Mouse (Mus musculus) midbrain, embryonic 16.5 days (tissue): ENCODE measurements around the gene Fgf12. TPM values are rescaled to one million over a fixed set of nuclear protein-coding genes. Genes with fewer than 3 reads are reported as not detected.

Experiments
- ATAC-seq: fragments of 200-750 bp; cut with Nextera tagmentation; 2 replicates; pipeline ENCODE4 v1.8.0; 2017; ENCODE audit warnings: moderate TSS enrichment
- H3K27ac ChIP-seq: fragments of 300-500 bp; sonication (generic); 2 replicates; pipeline ENCODE4 v1.5.1; 2014; ENCODE audit warnings: mild to moderate bottlenecking, low read length, mixed read lengths
- H3K27me3 ChIP-seq: fragments of 300-500 bp; sonication (generic); 2 replicates; pipeline ENCODE4 v1.6.1; 2014; ENCODE audit warnings: low read depth, low read length, mixed read lengths; ENCODE audit not compliant: control insufficient read depth, insufficient read depth
- H3K36me3 ChIP-seq: fragments of 300-500 bp; sonication (generic); 2 replicates; pipeline ENCODE4 v1.6.1; 2014; ENCODE audit warnings: mild to moderate bottlenecking, low read length, moderate library complexity, mixed read lengths; ENCODE audit not compliant: control insufficient read depth, insufficient read depth
- H3K4me1 ChIP-seq: fragments of 300-500 bp; sonication (generic); 2 replicates; pipeline ENCODE4 v1.6.1; 2014; ENCODE audit warnings: mild to moderate bottlenecking, low read length, mixed read lengths; ENCODE audit not compliant: control insufficient read depth, insufficient read depth
- H3K4me2 ChIP-seq: fragments of 300-500 bp; sonication (generic); 2 replicates; pipeline ENCODE4 v1.6.1; 2014; ENCODE audit warnings: mild to moderate bottlenecking, low read length, mixed read lengths
- H3K4me3 ChIP-seq: fragments of 300-500 bp; sonication (generic); 2 replicates; pipeline ENCODE4 v1.5.1; 2014; ENCODE audit warnings: low read depth, mild to moderate bottlenecking, low read length, moderate library complexity, mixed read lengths
- H3K9ac ChIP-seq: fragments of 300-500 bp; sonication (generic); 2 replicates; pipeline ENCODE4 v1.6.1; 2014; ENCODE audit warnings: low read depth, low read length, mixed read lengths
- H3K9me3 ChIP-seq: fragments of 300-500 bp; sonication (generic); replicated peaks from 2 replicates; pipeline ENCODE4 v1.6.1; 2014; ENCODE audit warnings: mild to moderate bottlenecking, low read length, mixed read lengths; ENCODE audit not compliant: control insufficient read depth, poor library complexity, severe bottlenecking
- WGBS: fragments of 180-500 bp; shearing (Covaris S2); extraction: QIAGEN DNeasy Blood & Tissue Kit; methylation state at CpG from one replicate; pipeline ENCODE4 v1.1.7; 2014; 5-methylcytosine and 5-hydroxymethylcytosine counted together
- polyA plus RNA-seq: library from polyadenylated mRNA; unstranded; fragments of >200 nt; fragmentation: Nextera tagmentation; extraction: Ambion mirVana; gene quantifications from 2 replicates; pipeline ENCODE4 v1.2.1, GENCODE M21; 2015

Gene Fgf12
- polyA plus RNA-seq, 1 experiment from 2014 or later: 47.5 TPM

DNA sequence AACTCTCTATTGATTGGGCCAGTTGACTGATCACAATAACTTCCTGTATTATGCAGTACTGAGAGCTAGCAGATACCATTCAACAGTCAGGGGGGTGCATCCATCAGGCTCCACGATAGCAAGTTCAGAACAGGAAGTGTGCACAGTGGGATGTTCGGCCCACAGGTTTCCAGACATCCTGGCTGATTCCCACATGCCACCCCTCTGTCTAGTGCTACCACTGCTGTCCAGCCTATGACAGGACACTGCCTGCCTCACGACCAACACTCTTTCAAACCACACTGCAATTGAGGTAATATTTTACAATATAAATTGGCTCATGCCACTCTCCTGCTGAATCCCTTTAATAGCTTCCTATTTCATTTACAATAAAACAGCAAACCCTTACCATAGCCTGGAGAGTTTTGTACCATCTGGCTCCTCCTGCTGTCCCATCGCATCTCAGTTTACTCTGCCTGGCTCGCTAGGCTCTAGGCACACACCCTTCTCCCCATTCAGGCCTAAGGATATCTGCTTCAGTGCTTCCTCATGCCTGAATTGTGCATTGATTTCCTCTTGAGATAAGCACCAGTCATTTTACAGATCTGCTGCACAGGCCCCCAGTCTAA, 341.6 kb downstream of the Fgf12 start:
- Histone ChIP-seq H3K4me1 (peaks cover 6% of the 10 kb centered on the region; the same call in 1 of the 2 replicates), H3K36me3 (no peaks in the 10 kb centered on the region), H3K9me3 (no peaks in the 10 kb centered on the region), H3K27me3 (no peaks in the 10 kb centered on the region), H3K27ac (no peak overlapping the region), H3K9ac (no peak overlapping the region), H3K4me2 (no peak overlapping the region), H3K4me3 (no peak overlapping the region)
- no peak for ATAC-seq
- 80% methylated on average over 5 of the region's 5 CpGs for WGBS

DNA sequence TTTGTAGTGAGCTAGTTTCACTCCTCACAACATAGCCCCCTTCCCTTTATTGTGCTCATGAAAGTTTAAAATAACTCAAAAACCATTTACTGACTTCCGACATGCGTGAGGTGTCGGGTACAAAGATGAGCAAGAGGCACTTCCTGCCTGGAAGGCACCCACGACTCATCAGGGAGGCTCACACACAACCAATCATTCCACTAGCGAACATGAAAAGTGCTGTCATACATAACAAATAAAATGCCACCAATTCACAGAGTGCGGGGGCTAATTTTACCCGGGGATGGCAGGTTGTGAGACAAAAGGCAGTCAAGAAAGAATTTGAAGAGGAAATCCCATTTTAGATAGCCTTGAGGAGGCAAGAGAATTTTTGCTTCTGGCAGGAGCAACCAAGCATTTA, 344.6 kb downstream of the Fgf12 start:
- Histone ChIP-seq H3K4me1 (peaks cover 6% of the 10 kb centered on the region; the same call in 1 of the 2 replicates), H3K4me2 (no peak overlapping the region), H3K36me3 (no peaks in the 10 kb centered on the region), H3K4me3 (no peak overlapping the region), H3K27ac (peak overlapping the region; percentile 26; the same call in 1 of the 2 replicates), H3K9ac (no peak overlapping the region), H3K27me3 (no peaks in the 10 kb centered on the region), H3K9me3 (no peaks in the 10 kb centered on the region)
- WGBS: 60% methylated on average over 7 of the region's 7 CpGs
- no peak for ATAC-seq

DNA sequence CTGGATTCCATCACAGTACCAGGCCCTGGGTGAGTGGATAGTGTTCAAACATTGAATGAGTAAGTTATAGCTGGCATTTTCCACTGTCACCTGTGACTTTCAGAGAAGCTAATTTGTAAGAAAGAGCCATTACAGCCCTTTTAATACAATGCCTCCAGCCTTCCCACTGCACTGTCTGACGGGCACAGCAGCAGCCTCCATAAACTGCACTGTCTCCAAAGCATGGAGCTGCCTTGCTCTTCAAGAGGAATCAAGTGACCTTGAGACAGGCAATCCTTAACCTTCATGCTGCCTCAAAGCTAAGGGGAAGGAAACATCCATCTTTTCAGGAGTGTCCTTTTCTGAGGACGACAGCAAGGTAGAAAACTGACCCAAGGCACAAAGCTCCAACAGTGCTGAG, 345.0 kb downstream of the Fgf12 start:
- Histone ChIP-seq H3K4me2 (no peak overlapping the region), H3K27ac (no peak overlapping the region), H3K9me3 (no peaks in the 10 kb centered on the region), H3K36me3 (no peaks in the 10 kb centered on the region), H3K4me1 (peaks cover 6% of the 10 kb centered on the region; the same call in 1 of the 2 replicates), H3K4me3 (no peak overlapping the region), H3K27me3 (no peaks in the 10 kb centered on the region), H3K9ac (no peak overlapping the region)
- WGBS: 47% methylated on average over 2 of the region's 2 CpGs
- ATAC-seq: no peak

DNA sequence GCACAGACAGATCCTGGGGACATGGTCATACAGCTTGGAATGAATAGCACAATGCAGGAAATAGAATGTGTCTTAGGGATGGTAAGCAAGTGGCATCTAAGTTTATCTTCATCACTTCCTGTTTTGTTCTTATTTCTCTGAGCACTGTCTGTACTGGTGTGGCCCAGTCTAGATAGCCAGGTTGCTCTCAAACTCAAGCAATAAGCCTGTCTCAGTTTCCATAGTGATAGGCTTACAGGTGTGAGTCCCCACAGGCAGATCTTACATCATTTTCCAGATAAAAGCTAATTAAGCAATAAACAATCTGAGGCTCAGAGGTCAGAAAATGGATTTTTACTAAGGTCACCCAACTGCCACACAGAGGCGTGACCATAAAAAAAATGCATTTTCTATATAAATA, 348.7 kb downstream of the Fgf12 start:
- no peak overlapping the region for H3K4me3 ChIP-seq
- no peak overlapping the region for H3K27ac ChIP-seq
- no peaks in the 10 kb centered on the region for H3K27me3 ChIP-seq
- H3K9me3 ChIP-seq: no peaks in the 10 kb centered on the region
- no peaks in the 10 kb centered on the region for H3K36me3 ChIP-seq
- no peak overlapping the region for H3K9ac ChIP-seq
- ATAC-seq: no peak
- H3K4me2 ChIP-seq: no peak overlapping the region
- WGBS: 89% methylated on average over 1 of the region's 1 CpGs
- peaks cover 6% of the 10 kb centered on the region; the same call in 1 of the 2 replicates for H3K4me1 ChIP-seq

DNA sequence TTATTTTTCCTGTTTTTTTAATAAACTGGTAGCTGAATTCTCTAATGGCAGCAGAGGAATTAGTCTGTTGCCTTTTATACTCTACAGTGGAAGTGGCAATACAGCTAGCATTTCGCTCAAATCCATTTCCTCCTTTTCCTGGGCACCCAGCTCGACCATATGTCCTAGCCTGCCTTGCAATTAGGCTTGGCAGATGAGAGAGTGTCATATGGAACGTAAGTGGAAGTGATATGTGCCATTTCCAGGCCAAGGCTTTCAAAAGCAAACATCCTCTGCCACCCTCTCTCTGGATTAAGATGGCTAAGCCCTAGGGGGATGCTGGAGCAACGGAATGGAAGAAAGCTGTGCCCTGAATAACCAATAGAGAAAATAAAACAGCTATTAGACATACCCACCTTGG, 350.2 kb downstream of the Fgf12 start:
- ATAC-seq: no peak
- Histone ChIP-seq H3K9ac (no peak overlapping the region), H3K27me3 (no peaks in the 10 kb centered on the region), H3K4me1 (no peaks in the 10 kb centered on the region), H3K27ac (no peak overlapping the region), H3K4me2 (no peak overlapping the region), H3K4me3 (no peak overlapping the region), H3K36me3 (no peaks in the 10 kb centered on the region), H3K9me3 (no peaks in the 10 kb centered on the region)
- WGBS: 61% methylated on average over 4 of the region's 4 CpGs

DNA sequence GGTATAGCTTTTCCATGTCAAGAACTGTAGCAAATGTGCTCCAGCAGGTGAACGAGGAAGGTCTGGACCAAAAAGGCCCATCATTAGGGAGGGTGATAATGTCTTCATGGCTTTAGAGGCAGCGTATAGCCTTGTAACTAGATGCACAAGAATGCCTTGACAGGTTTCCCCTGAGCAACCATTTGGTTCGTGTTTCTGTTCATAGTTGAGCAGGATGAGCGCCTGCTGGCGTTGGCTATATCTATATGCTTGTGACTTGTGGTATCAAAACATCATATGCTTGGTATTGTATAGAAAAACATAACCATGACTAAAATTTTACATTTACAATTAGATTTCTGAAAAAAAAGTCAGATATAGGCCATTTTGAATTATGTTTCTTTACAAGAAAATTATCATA, 361.6 kb downstream of the Fgf12 start:
- Histone ChIP-seq H3K4me1 (no peaks in the 10 kb centered on the region), H3K9me3 (0 out of 2 replicates have a peak, but pooled peaks cover 2% of the 10 kb centered on the region), H3K27ac (no peak overlapping the region), H3K4me2 (no peak overlapping the region), H3K9ac (no peak overlapping the region), H3K27me3 (no peaks in the 10 kb centered on the region), H3K4me3 (no peak overlapping the region), H3K36me3 (no peaks in the 10 kb centered on the region)
- 86% methylated on average over 5 of the region's 5 CpGs for WGBS
- no peak for ATAC-seq

DNA sequence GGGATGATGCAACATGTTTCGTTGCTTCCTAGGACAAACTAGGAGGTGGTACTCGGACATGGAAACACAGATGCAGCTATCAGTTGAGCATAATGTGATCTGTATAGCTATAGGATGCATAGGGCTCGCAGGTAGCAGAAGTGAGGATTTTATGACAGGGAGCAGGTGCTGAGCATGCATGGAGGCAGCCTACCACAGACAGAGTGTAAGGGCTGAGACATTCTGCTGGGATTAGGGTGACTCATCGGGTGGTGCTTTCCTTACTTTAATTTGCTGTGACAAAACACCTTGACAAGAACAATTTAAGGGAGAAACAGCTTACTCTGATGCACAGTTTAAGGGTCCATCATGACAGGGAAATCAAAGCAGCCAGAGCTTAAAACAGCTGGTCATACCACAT, 363.8 kb downstream of the Fgf12 start:
- Histone ChIP-seq H3K9me3 (0 out of 2 replicates have a peak, but pooled peaks cover 2% of the 10 kb centered on the region), H3K9ac (no peak overlapping the region), H3K4me1 (no peaks in the 10 kb centered on the region), H3K27ac (no peak overlapping the region), H3K4me2 (no peak overlapping the region), H3K4me3 (no peak overlapping the region), H3K27me3 (no peaks in the 10 kb centered on the region), H3K36me3 (no peaks in the 10 kb centered on the region)
- no peak for ATAC-seq
- WGBS: 87% methylated on average over 4 of the region's 4 CpGs

DNA sequence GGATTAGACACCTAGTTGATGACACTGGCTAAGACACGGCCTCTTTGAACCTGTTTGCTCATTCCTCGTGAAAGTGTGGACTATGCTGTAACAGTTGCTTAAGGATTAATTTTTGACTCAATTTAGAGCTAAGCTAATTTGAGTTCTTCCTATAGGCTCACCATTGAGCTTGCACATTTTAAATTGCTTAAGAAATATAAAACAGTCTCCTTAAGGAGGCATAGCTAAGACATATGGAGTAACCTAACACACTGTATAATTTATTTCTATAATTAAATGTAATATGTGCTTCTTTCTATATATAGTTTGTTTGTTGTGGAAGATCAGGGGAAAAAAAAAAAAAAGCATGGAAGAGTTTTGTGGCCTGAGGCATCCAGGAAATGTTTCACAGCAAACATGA, 378.1 kb downstream of the Fgf12 start:
- Histone ChIP-seq H3K27ac (no peak overlapping the region), H3K36me3 (no peaks in the 10 kb centered on the region), H3K9ac (no peak overlapping the region), H3K4me2 (no peak overlapping the region), H3K4me3 (no peak overlapping the region), H3K27me3 (no peaks in the 10 kb centered on the region), H3K9me3 (no peaks in the 10 kb centered on the region), H3K4me1 (no peaks in the 10 kb centered on the region)
- ATAC-seq: no peak
- WGBS: 80% methylated on average over 2 of the region's 2 CpGs

DNA sequence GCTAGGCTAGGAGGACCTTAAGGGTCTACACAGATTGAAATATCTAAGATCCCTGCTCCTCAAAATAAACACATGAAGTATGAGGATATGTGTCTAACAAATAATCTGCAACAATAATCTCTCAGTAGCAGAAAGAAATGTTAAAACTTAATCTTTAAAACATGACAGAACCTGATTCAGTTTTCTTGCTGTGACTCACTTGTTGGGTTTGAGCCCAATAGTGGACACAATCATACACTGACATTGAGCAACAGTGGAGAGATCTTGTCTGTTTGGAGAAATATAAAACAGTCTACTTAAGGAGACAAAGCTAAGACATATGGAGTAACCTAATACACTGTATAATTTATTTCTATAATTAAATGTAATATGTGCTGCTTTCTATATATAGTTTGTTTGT, 379.6 kb downstream of the Fgf12 start:
- H3K4me2 ChIP-seq: no peak overlapping the region

More for the DNA sequence above, 379.6 kb downstream of the Fgf12 start:
- Histone ChIP-seq H3K4me1 (no peaks in the 10 kb centered on the region), H3K27me3 (no peaks in the 10 kb centered on the region), H3K4me3 (no peak overlapping the region), H3K36me3 (no peaks in the 10 kb centered on the region), H3K9me3 (no peaks in the 10 kb centered on the region), H3K27ac (no peak overlapping the region), H3K9ac (no peak overlapping the region)
- ATAC-seq: no peak
